27 mouse cellular contexts compared by ENCODE assay signal in genomic region chr17:66858757-66859156, GRCm38 (mm10).
DNase-seq lines count a peak whose midpoint lies in the region; ATAC-seq and TF ChIP-seq lines count a peak whose summit lies in the region.
"Had no signal": no experiment of that assay in that cellular context is flagged by ENCODE, and none has a peak within 500 bp of the region (broad histone marks: within the 10 kb centered on the region; RNA-seq: fewer than 3 reads in every experiment).

No protein-coding gene starts in this region.

- H3K4me2 ChIP-seq in liver, embryonic 11.5 days, result no peak overlapping the region
- H3K4me2 ChIP-seq: embryonic facial prominence, embryonic 13.5 days; heart, embryonic 12.5 days; hindbrain, embryonic 15.5 days; kidney, embryonic 15.5 days had no signal

- no peak for TF ChIP-seq POLR2A in liver, adult 2 months (IDR thresholded peaks at IDR 0.05; ENCODE audit: extremely low read depth, insufficient read depth, low read length)

- peak; percentile 69 for TF ChIP-seq CTCF in liver, adult 2 months (IDR thresholded peaks at IDR 0.05; ENCODE audit: low read depth, low read length)

- no peak overlapping the region for H3K4me3 ChIP-seq in liver, adult 2 months (ENCODE audit: insufficient read depth, low read depth, low read length)
- no peak overlapping the region for H3K4me3 ChIP-seq in liver, embryonic 11.5 days (ENCODE audit: low read depth, low read length)
- H3K4me3 ChIP-seq: embryonic facial prominence, embryonic 13.5 days; erythroblast, embryonic 14.5 days; heart, embryonic 12.5 days; hindbrain, embryonic 10.5 days; hindbrain, embryonic 15.5 days; kidney, embryonic 15.5 days; layer of hippocampus, adult 2 months; left cerebral cortex, adult 2 months had no signal

- no peak overlapping the region for H3K9ac ChIP-seq in liver, adult 2 months (ENCODE audit: low read depth, low read length)
- no peak overlapping the region for H3K9ac ChIP-seq in liver, embryonic 11.5 days (ENCODE audit: low read depth, low read length)
- H3K9ac ChIP-seq: embryonic facial prominence, embryonic 13.5 days; heart, embryonic 12.5 days; hindbrain, embryonic 15.5 days; kidney, embryonic 15.5 days; liver, embryonic 14.5 days had no signal

- no peaks in the 10 kb centered on the region for H3K36me3 ChIP-seq in liver, adult 2 months (ENCODE audit: control insufficient read depth, insufficient read depth, low read length)
- no peaks in the 10 kb centered on the region for H3K36me3 ChIP-seq in liver, embryonic 11.5 days (ENCODE audit: control insufficient read depth, insufficient read depth, low read length)
- H3K36me3 ChIP-seq: embryonic facial prominence, embryonic 13.5 days; heart, embryonic 12.5 days; hindbrain, embryonic 10.5 days; hindbrain, embryonic 15.5 days; kidney, embryonic 15.5 days had no signal

- no peaks in the 10 kb centered on the region for H3K9me3 ChIP-seq in liver, embryonic 11.5 days (ENCODE audit: control insufficient read depth, low read length)
- H3K9me3 ChIP-seq: embryonic facial prominence, embryonic 13.5 days; heart, embryonic 12.5 days; hindbrain, embryonic 10.5 days; hindbrain, embryonic 15.5 days; kidney, embryonic 15.5 days had no signal

- H3K79me2 ChIP-seq in liver, adult 2 months (ENCODE audit: control insufficient read depth, insufficient read depth, low read length), result no peaks in the 10 kb centered on the region

- ATAC-seq in liver, embryonic 11.5 days (replicated peaks; ENCODE audit: low FRiP score), result no peak
- ATAC-seq in megakaryocyte-erythroid progenitor cell, adult 5-6 weeks (replicated peaks; ENCODE audit: low FRiP score, low TSS enrichment, poor library complexity, severe bottlenecking), result no peak
- ATAC-seq: forebrain, embryonic 16.5 days; inflammation-experienced regulatory T-cells, adult 6 months had no signal

- no peak overlapping the region for H3K27ac ChIP-seq in liver, adult 2 months (replicated peaks; ENCODE audit: insufficient read depth, low read depth, low read length)
- no peak overlapping the region for H3K27ac ChIP-seq in liver, embryonic 11.5 days (ENCODE audit: low read depth, low read length)
- H3K27ac ChIP-seq: embryonic facial prominence, embryonic 13.5 days; hindbrain, embryonic 10.5 days; hindbrain, embryonic 15.5 days; kidney, embryonic 15.5 days; layer of hippocampus, adult 2 months; left cerebral cortex, adult 2 months; liver, embryonic 14.5 days; macrophage had no signal

- H3K4me1 ChIP-seq in liver, adult 2 months (ENCODE audit: control insufficient read depth, insufficient read depth, low read length), result peaks cover 7% of the 10 kb centered on the region; the same call in 1 of the 2 replicates
- H3K4me1 ChIP-seq in liver, embryonic 11.5 days (replicated peaks; ENCODE audit: control insufficient read depth, insufficient read depth, low read length), result no peaks in the 10 kb centered on the region
- H3K4me1 ChIP-seq: heart, embryonic 12.5 days; hindbrain, embryonic 10.5 days; hindbrain, embryonic 15.5 days; kidney, embryonic 15.5 days had no signal

- H3K27me3 ChIP-seq in liver, adult 2 months (ENCODE audit: control insufficient read depth, insufficient read depth, low read length), result no peaks in the 10 kb centered on the region
- H3K27me3 ChIP-seq in liver, embryonic 11.5 days (replicated peaks; ENCODE audit: control insufficient read depth, insufficient read depth, low read length), result no peaks in the 10 kb centered on the region
- H3K27me3 ChIP-seq: embryonic facial prominence, embryonic 13.5 days; heart, embryonic 12.5 days; hindbrain, embryonic 15.5 days; kidney, embryonic 15.5 days had no signal

- DNase-seq in adrenal gland, postnatal 14 days, result peak; percentile 15
- no peak for DNase-seq in adrenal gland, adult 8-10 months
- peak; percentile 10 for DNase-seq in gastrocnemius, adult 18-20 months (ENCODE audit: low spot score)
- DNase-seq in gastrocnemius, postnatal 25 days, result no peak
- DNase-seq in liver, adult 2 months (ENCODE audit: extremely low read depth, low read depth, low spot score), result peak; percentile 99
- DNase-seq in liver, embryonic 11.5 days (ENCODE audit: low spot score), result no peak
- DNase-seq: gastrocnemius, postnatal 14 days; kidney, adult 11 months; kidney, postnatal 36 days; lung, adult 2 months; lung, postnatal 10 days; midbrain, embryonic 14.5 days; thymus, adult 2 months; thymus, postnatal 36 days had no signal

Comparison
In these comparisons a context has a peak if more than half of its experiments do, and no peak if none do; other contexts are left out.
1. DNase-seq: peak in adrenal gland, postnatal 14 days (single experiment), gastrocnemius, adult 18-20 months (single experiment) and liver, adult 2 months (single experiment); none in adrenal gland, adult 8-10 months (single experiment), gastrocnemius, postnatal 25 days (single experiment) and liver, embryonic 11.5 days (single experiment).